Mouse (Mus musculus) kidney, postnatal 0 days (tissue): Measurements from ENCODE around the gene Snupn. TPM values are rescaled to one million over a fixed set of nuclear protein-coding genes. Genes with fewer than 3 reads are reported as not detected.
"Not testable (repeated sequence)": the region's sequence is repeated elsewhere in the genome, so short reads cannot be mapped to it uniquely, and the experiment has no call there.

ENCODE experiments used
- ATAC-seq: fragments of 200-750 bp; cut with Nextera tagmentation; replicated peaks from 2 replicates; pipeline ENCODE4 v1.8.0; 2017; ENCODE audit warnings: low read depth, moderate number of reproducible peaks, moderate TSS enrichment, moderate library complexity; ENCODE audit not compliant: low FRiP score
- DNase-seq: peaks from one replicate; pipeline ENCODE4 v3.0.0-alpha.2; 2016; ENCODE audit warnings: low spot score
- H3K27ac ChIP-seq: fragments of 300-500 bp; sonication (generic); 2 replicates; pipeline ENCODE4 v1.5.1; 2014; ENCODE audit warnings: mild to moderate bottlenecking
- H3K27me3 ChIP-seq: fragments of 300-500 bp; sonication (generic); 2 replicates; pipeline ENCODE4 v1.6.1; 2014; ENCODE audit warnings: low read length, mixed read lengths; ENCODE audit not compliant: insufficient read depth
- H3K36me3 ChIP-seq: fragments of 300-500 bp; sonication (generic); 2 replicates; pipeline ENCODE4 v1.6.1; 2014; ENCODE audit warnings: low read length, mixed read lengths; ENCODE audit not compliant: insufficient read depth
- H3K4me1 ChIP-seq: fragments of 300-500 bp; sonication (generic); replicated peaks from 2 replicates; pipeline ENCODE4 v1.6.1; 2014; ENCODE audit warnings: antibody characterized with exemption, low read length, mixed read lengths; ENCODE audit not compliant: insufficient read depth
- H3K4me2 ChIP-seq: fragments of 300-500 bp; sonication (generic); 2 replicates; pipeline ENCODE4 v1.6.1; 2014; ENCODE audit warnings: mild to moderate bottlenecking, low read length, moderate library complexity, mixed read lengths
- H3K4me3 ChIP-seq: fragments of 300-500 bp; sonication (generic); replicated peaks from 2 replicates; pipeline ENCODE4 v1.5.1; 2014; ENCODE audit warnings: low read depth, low read length
- H3K9ac ChIP-seq: fragments of 300-500 bp; sonication (generic); 2 replicates; pipeline ENCODE4 v1.6.1; 2014; ENCODE audit warnings: low read depth, low read length
- H3K9me3 ChIP-seq: fragments of 300-500 bp; sonication (generic); replicated peaks from 2 replicates; pipeline ENCODE4 v1.6.1; 2016; ENCODE audit warnings: low read length, inconsistent platforms, mixed read lengths
- CTCF ChIP-seq: IDR thresholded peaks from 2 replicates; pipeline ENCODE4 v1.5.1; 2016; ENCODE audit warnings: antibody characterized with exemption, low read depth, mild to moderate bottlenecking, moderate library complexity
- WGBS: fragments of 180-500 bp; shearing (Covaris S2); extraction: QIAGEN DNeasy Blood & Tissue Kit; methylation state at CpG from one replicate; pipeline ENCODE4 v1.1.7; 2014; 5-methylcytosine and 5-hydroxymethylcytosine counted together
- polyA plus RNA-seq: library from polyadenylated mRNA; unstranded; fragments of >200 nt; fragmentation: Nextera tagmentation; extraction: Ambion mirVana; gene quantifications from 2 replicates; pipeline ENCODE4 v1.2.1, GENCODE M21; 2015

Gene Snupn
- polyA plus RNA-seq, result 19.3 and 20.6 TPM in 2 replicates

GRCm38 (mm10) chr9:56950414-56951400 lies at the start of gene Snupn:
Snupn (plus strand) TSS chr9:56950878.
- peak within 1 kb of the TSS; percentile 76 for H3K9ac ChIP-seq
- peak within 1 kb of the TSS; percentile 90 for H3K27ac ChIP-seq
- ATAC-seq, result peak; percentile 99
- DNase-seq, result peak; percentile 99
- H3K27me3 ChIP-seq, result no peaks in the 10 kb centered on the region
- peaks cover 5% of the 10 kb centered on the region; the same call in 1 of the 2 replicates for H3K4me1 ChIP-seq
- H3K9me3 ChIP-seq, result no peaks in the 10 kb centered on the region
- TF ChIP-seq CTCF, result 0 out of 2 replicates have a peak, but pooled peaks have one; percentile 15
- peak within 1 kb of the TSS; percentile 58 for H3K4me3 ChIP-seq
- H3K36me3 ChIP-seq, result no peaks in the 10 kb centered on the region
- H3K4me2 ChIP-seq, result peak within 1 kb of the TSS; percentile 72
- under 1% methylated on average over 50 of the region's 50 CpGs for WGBS

GRCm38 (mm10) chr9:56901187-56901586 lies 49.5 kb upstream of the Snupn start:
- TF ChIP-seq CTCF, result no peak
- H3K4me3 ChIP-seq, result no peak overlapping the region
- DNase-seq (no peak), ATAC-seq (no peak)
- H3K4me2 ChIP-seq, result no peak overlapping the region
- no peak overlapping the region for H3K27ac ChIP-seq
- no peaks in the 10 kb centered on the region for H3K27me3 ChIP-seq
- no peaks in the 10 kb centered on the region for H3K9me3 ChIP-seq
- no peak overlapping the region for H3K9ac ChIP-seq
- peaks cover 11% of the 10 kb centered on the region for H3K4me1 ChIP-seq
- 49% methylated on average over 8 of the region's 8 CpGs for whole genome bisulfite sequencing
- no peaks in the 10 kb centered on the region for H3K36me3 ChIP-seq

GRCm38 (mm10) chr9:56903662-56904061 lies 47.0 kb upstream of the Snupn start:
- no peak overlapping the region for H3K4me3 ChIP-seq
- TF ChIP-seq CTCF, result no peak
- H3K27ac ChIP-seq, result no peak overlapping the region
- no peak overlapping the region for H3K9ac ChIP-seq
- whole genome bisulfite sequencing, result 79% methylated on average over 3 of the region's 3 CpGs
- H3K4me2 ChIP-seq, result no peak overlapping the region
- ATAC-seq, result no peak
- H3K27me3 ChIP-seq, result no peaks in the 10 kb centered on the region
- H3K4me1 ChIP-seq, result peaks cover 11% of the 10 kb centered on the region
- no peaks in the 10 kb centered on the region for H3K36me3 ChIP-seq
- DNase-seq, result no peak
- no peaks in the 10 kb centered on the region for H3K9me3 ChIP-seq

- Histone ChIP-seq H3K4me1 (no peaks in the 10 kb centered on the region), H3K36me3 (no peaks in the 10 kb centered on the region), H3K4me2 (no peak overlapping the region), H3K27ac (no peak overlapping the region), H3K27me3 (no peaks in the 10 kb centered on the region), H3K4me3 (no peak overlapping the region), H3K9ac (no peak overlapping the region), H3K9me3 (no peaks in the 10 kb centered on the region)
- ATAC-seq (no peak), DNase-seq (no peak)
- TF ChIP-seq CTCF, result no peak
- WGBS, result 73% methylated on average over 9 of the region's 9 CpGs
Observed at GRCm38 (mm10) chr9:56907549-56907948, 43.1 kb upstream of the Snupn start.

- not testable (repeated sequence) for H3K4me3 ChIP-seq, H3K4me2 ChIP-seq, H3K4me1 ChIP-seq, H3K36me3 ChIP-seq, H3K27me3 ChIP-seq, DNase-seq, H3K9ac ChIP-seq, H3K9me3 ChIP-seq, ATAC-seq, H3K27ac ChIP-seq
- WGBS, result 44% methylated on average over 4 of the region's 4 CpGs
Observed at GRCm38 (mm10) chr9:56909991-56910390, 40.7 kb upstream of the Snupn start.

GRCm38 (mm10) chr9:56911017-56911416 lies 39.7 kb upstream of the Snupn start:
- DNase-seq, result no peak
- no peak for TF ChIP-seq CTCF
- H3K9me3 ChIP-seq, result no peaks in the 10 kb centered on the region
- H3K36me3 ChIP-seq, result no peaks in the 10 kb centered on the region
- H3K9ac ChIP-seq, result no peak overlapping the region
- H3K4me1 ChIP-seq, result no peaks in the 10 kb centered on the region
- H3K4me3 ChIP-seq, result no peak overlapping the region
- WGBS, result 65% methylated on average over 1 of the region's 1 CpGs
- H3K27me3 ChIP-seq, result no peaks in the 10 kb centered on the region
- no peak for ATAC-seq
- no peak overlapping the region for H3K27ac ChIP-seq
- H3K4me2 ChIP-seq, result no peak overlapping the region
